Mouse (Mus musculus) limb, embryonic 12.5 days (tissue): ENCODE data around the gene Itgb2l. TPM values are rescaled to one million over a fixed set of nuclear protein-coding genes. Genes with fewer than 3 reads are reported as not detected.

Source experiments
- ATAC-seq: fragments of 200-750 bp; cut with Nextera tagmentation; 2 replicates; pipeline ENCODE4 v1.8.0; 2017; ENCODE audit warnings: low read depth, moderate TSS enrichment; ENCODE audit not compliant: insufficient number of reproducible peaks, insufficient read depth, low FRiP score, low TSS enrichment
- H3K27ac ChIP-seq: fragments of 300-500 bp; sonication (generic); 2 replicates; pipeline ENCODE4 v1.5.1; 2016; ENCODE audit warnings: mild to moderate bottlenecking, moderate library complexity
- H3K27me3 ChIP-seq: fragments of 300-500 bp; sonication (generic); 2 replicates; pipeline ENCODE4 v1.6.1; 2016; ENCODE audit warnings: mild to moderate bottlenecking, moderate library complexity
- H3K36me3 ChIP-seq: fragments of 300-500 bp; sonication (generic); 2 replicates; pipeline ENCODE4 v1.6.1; 2016; ENCODE audit warnings: mild to moderate bottlenecking, moderate library complexity
- H3K4me1 ChIP-seq: fragments of 300-500 bp; sonication (generic); replicated peaks from 2 replicates; pipeline ENCODE4 v1.6.1; 2016
- H3K4me2 ChIP-seq: fragments of 300-500 bp; sonication (generic); 2 replicates; pipeline ENCODE4 v1.6.1; 2016; ENCODE audit warnings: mild to moderate bottlenecking, moderate library complexity
- H3K4me3 ChIP-seq: fragments of 300-500 bp; sonication (generic); replicated peaks from 2 replicates; pipeline ENCODE4 v1.5.1; 2016; ENCODE audit warnings: mild to moderate bottlenecking
- H3K9ac ChIP-seq: fragments of 300-500 bp; sonication (generic); replicated peaks from 2 replicates; pipeline ENCODE4 v1.6.1; 2016; ENCODE audit warnings: mild to moderate bottlenecking, moderate library complexity
- H3K9me3 ChIP-seq: fragments of 300-500 bp; sonication (generic); 2 replicates; pipeline ENCODE4 v1.6.1; 2016; ENCODE audit warnings: mild to moderate bottlenecking, moderate library complexity
- WGBS: fragments of 180-500 bp; shearing (Covaris S2); methylation state at CpG from one replicate; pipeline ENCODE4 v1.1.7; 2016; 5-methylcytosine and 5-hydroxymethylcytosine counted together
- polyA plus RNA-seq: library from polyadenylated mRNA; unstranded; fragments of >200 nt; fragmentation: Nextera tagmentation; extraction: Ambion mirVana; gene quantifications from 2 replicates; pipeline ENCODE4 v1.2.1, GENCODE M21; 2016

Itgb2l gene
- polyA plus RNA-seq: 0.24 and 0.26 TPM in 2 replicates

GRCm38 (mm10) chr16:96443468-96443867 lies at the start of gene Itgb2l:
TSS of gene Itgb2l (minus strand) at chr16:96443619.
- no peak within 1 kb of the TSS for H3K9ac ChIP-seq
- no peak within 1 kb of the TSS for H3K4me3 ChIP-seq
- H3K9me3 ChIP-seq: no peaks in the 10 kb centered on the region
- WGBS: 89% methylated on average over 2 of the region's 2 CpGs
- H3K4me1 ChIP-seq: peaks cover 12% of the 10 kb centered on the region
- no peak for ATAC-seq
- H3K4me2 ChIP-seq: no peak within 1 kb of the TSS
- no peaks in the 10 kb centered on the region for H3K27me3 ChIP-seq
- no peaks in the 10 kb centered on the region for H3K36me3 ChIP-seq
- H3K27ac ChIP-seq: no peak within 1 kb of the TSS

GRCm38 (mm10) chr16:96491530-96491929 lies 48.1 kb upstream of the Itgb2l start:
- Histone ChIP-seq H3K27me3 (no peaks in the 10 kb centered on the region), H3K27ac (no peak overlapping the region), H3K4me2 (no peak overlapping the region), H3K9me3 (no peaks in the 10 kb centered on the region), H3K4me1 (no peaks in the 10 kb centered on the region), H3K9ac (no peak overlapping the region), H3K4me3 (no peak overlapping the region), H3K36me3 (no peaks in the 10 kb centered on the region)
- 76% methylated on average over 3 of the region's 3 CpGs for WGBS
- no peak for ATAC-seq

GRCm38 (mm10) chr16:96488038-96488437 lies 44.6 kb upstream of the Itgb2l start:
- Histone ChIP-seq H3K9ac (no peak overlapping the region), H3K9me3 (no peaks in the 10 kb centered on the region), H3K4me2 (no peak overlapping the region), H3K36me3 (no peaks in the 10 kb centered on the region), H3K4me3 (no peak overlapping the region), H3K27ac (no peak overlapping the region), H3K4me1 (no peaks in the 10 kb centered on the region), H3K27me3 (no peaks in the 10 kb centered on the region)
- 86% methylated on average over 5 of the region's 5 CpGs for WGBS
- ATAC-seq: no peak

GRCm38 (mm10) chr16:96487007-96487684 lies 43.7 kb upstream of the Itgb2l start:
- no peak for ATAC-seq
- Histone ChIP-seq H3K4me2 (no peak overlapping the region), H3K27ac (no peak overlapping the region), H3K4me1 (no peaks in the 10 kb centered on the region), H3K9me3 (no peaks in the 10 kb centered on the region), H3K27me3 (no peaks in the 10 kb centered on the region), H3K4me3 (no peak overlapping the region), H3K36me3 (no peaks in the 10 kb centered on the region), H3K9ac (no peak overlapping the region)
- 58% methylated on average over 11 of the region's 11 CpGs for WGBS

GRCm38 (mm10) chr16:96481791-96482190 lies 38.4 kb upstream of the Itgb2l start:
- no peak for ATAC-seq
- H3K27ac ChIP-seq: no peak overlapping the region
- H3K4me1 ChIP-seq: no peaks in the 10 kb centered on the region

GRCm38 (mm10) chr16:96474185-96474584 lies 30.8 kb upstream of the Itgb2l start:
- WGBS: 64% methylated on average over 3 of the region's 3 CpGs
- no peaks in the 10 kb centered on the region for H3K27me3 ChIP-seq
- H3K27ac ChIP-seq: no peak overlapping the region
- H3K9ac ChIP-seq: no peak overlapping the region
- H3K4me2 ChIP-seq: no peak overlapping the region
- H3K4me3 ChIP-seq: no peak overlapping the region
- H3K9me3 ChIP-seq: no peaks in the 10 kb centered on the region
- ATAC-seq: no peak
- no peaks in the 10 kb centered on the region for H3K36me3 ChIP-seq
- H3K4me1 ChIP-seq: peaks cover 9% of the 10 kb centered on the region; the same call in 1 of the 2 replicates

More at GRCm38 (mm10) chr16:96481791-96482190, 38.4 kb upstream of the Itgb2l start:
- no peaks in the 10 kb centered on the region for H3K36me3 ChIP-seq
- H3K4me3 ChIP-seq: no peak overlapping the region
- no peak overlapping the region for H3K9ac ChIP-seq
- H3K9me3 ChIP-seq: no peaks in the 10 kb centered on the region
- 93% methylated on average over 4 of the region's 4 CpGs for WGBS
- no peaks in the 10 kb centered on the region for H3K27me3 ChIP-seq
- no peak overlapping the region for H3K4me2 ChIP-seq

- no peak overlapping the region for H3K9ac ChIP-seq
Observed at GRCm38 (mm10) chr16:96472816-96473215, 29.4 kb upstream of the Itgb2l start.

GRCm38 (mm10) chr16:96472361-96472760 lies 28.9 kb upstream of the Itgb2l start:
- Histone ChIP-seq H3K9ac (no peak overlapping the region), H3K4me3 (no peak overlapping the region), H3K4me2 (no peak overlapping the region), H3K27me3 (no peaks in the 10 kb centered on the region), H3K4me1 (peaks cover 9% of the 10 kb centered on the region; the same call in 1 of the 2 replicates), H3K9me3 (no peaks in the 10 kb centered on the region), H3K27ac (no peak overlapping the region), H3K36me3 (no peaks in the 10 kb centered on the region)
- 31% methylated on average over 5 of the region's 5 CpGs for WGBS
- no peak for ATAC-seq

More at GRCm38 (mm10) chr16:96472816-96473215, 29.4 kb upstream of the Itgb2l start:
- Histone ChIP-seq H3K4me2 (no peak overlapping the region), H3K36me3 (no peaks in the 10 kb centered on the region), H3K27me3 (no peaks in the 10 kb centered on the region), H3K4me1 (peaks cover 9% of the 10 kb centered on the region; the same call in 1 of the 2 replicates), H3K9me3 (no peaks in the 10 kb centered on the region), H3K4me3 (no peak overlapping the region), H3K27ac (no peak overlapping the region)
- ATAC-seq: no peak
- 56% methylated on average over 7 of the region's 7 CpGs for WGBS

- peaks cover 3% of the 10 kb centered on the region; the same call in 1 of the 2 replicates for H3K27me3 ChIP-seq
- no peak overlapping the region for H3K27ac ChIP-seq
- no peak overlapping the region for H3K9ac ChIP-seq
- no peak overlapping the region for H3K4me3 ChIP-seq
- peaks cover 9% of the 10 kb centered on the region; the same call in 1 of the 2 replicates for H3K4me1 ChIP-seq
- H3K36me3 ChIP-seq: no peaks in the 10 kb centered on the region
- H3K9me3 ChIP-seq: no peaks in the 10 kb centered on the region
- 52% methylated on average over 4 of the region's 4 CpGs for WGBS
- ATAC-seq: no peak
- no peak overlapping the region for H3K4me2 ChIP-seq
Observed at GRCm38 (mm10) chr16:96469640-96470039, 26.2 kb upstream of the Itgb2l start.

GRCm38 (mm10) chr16:96468698-96469097 lies 25.3 kb upstream of the Itgb2l start:
- no peaks in the 10 kb centered on the region for H3K36me3 ChIP-seq
- peaks cover 3% of the 10 kb centered on the region; the same call in 1 of the 2 replicates for H3K27me3 ChIP-seq
- H3K4me3 ChIP-seq: no peak overlapping the region
- H3K27ac ChIP-seq: no peak overlapping the region
- no peak overlapping the region for H3K9ac ChIP-seq
- peaks cover 9% of the 10 kb centered on the region; the same call in 1 of the 2 replicates for H3K4me1 ChIP-seq
- ATAC-seq: no peak
- H3K4me2 ChIP-seq: no peak overlapping the region
- no peaks in the 10 kb centered on the region for H3K9me3 ChIP-seq
- WGBS: 83% methylated on average over 4 of the region's 4 CpGs

- no peaks in the 10 kb centered on the region for H3K36me3 ChIP-seq
- ATAC-seq: no peak
- peaks cover 9% of the 10 kb centered on the region; the same call in 1 of the 2 replicates for H3K4me1 ChIP-seq
- H3K27me3 ChIP-seq: peaks cover 3% of the 10 kb centered on the region; the same call in 1 of the 2 replicates
- no peak overlapping the region for H3K4me2 ChIP-seq
- no peaks in the 10 kb centered on the region for H3K9me3 ChIP-seq
- no peak overlapping the region for H3K4me3 ChIP-seq
- H3K9ac ChIP-seq: no peak overlapping the region
- H3K27ac ChIP-seq: no peak overlapping the region
- WGBS: 67% methylated on average over 4 of the region's 4 CpGs
Observed at GRCm38 (mm10) chr16:96468011-96468410, 24.6 kb upstream of the Itgb2l start.
